Mouse (Mus musculus) stomach, embryonic 15.5 days (tissue): Measurements from ENCODE around the gene Dnajc14. TPM values are rescaled to one million over a fixed set of nuclear protein-coding genes. Genes with fewer than 3 reads are reported as not detected.

Experiments used
- ATAC-seq: fragments of 200-750 bp; cut with Nextera tagmentation; 2 replicates; pipeline ENCODE4 v1.8.0; 2017; ENCODE audit warnings: low read depth, moderate number of reproducible peaks, moderate TSS enrichment; ENCODE audit not compliant: insufficient read depth, low FRiP score
- H3K27ac ChIP-seq: fragments of 300-500 bp; sonication (generic); 2 replicates; pipeline ENCODE4 v1.5.1; 2015; ENCODE audit warnings: mild to moderate bottlenecking, inconsistent platforms
- H3K27me3 ChIP-seq: fragments of 300-500 bp; sonication (generic); replicated peaks from 2 replicates; pipeline ENCODE4 v1.6.1; 2015; ENCODE audit warnings: inconsistent platforms
- H3K36me3 ChIP-seq: fragments of 300-500 bp; sonication (generic); 2 replicates; pipeline ENCODE4 v1.6.1; 2015; ENCODE audit warnings: inconsistent platforms
- H3K4me1 ChIP-seq: fragments of 300-500 bp; sonication (generic); 2 replicates; pipeline ENCODE4 v1.6.1; 2015; ENCODE audit warnings: inconsistent platforms
- H3K4me2 ChIP-seq: fragments of 300-500 bp; sonication (generic); 2 replicates; pipeline ENCODE4 v1.6.1; 2015; ENCODE audit warnings: mild to moderate bottlenecking, inconsistent platforms
- H3K4me3 ChIP-seq: fragments of 300-500 bp; sonication (generic); replicated peaks from 2 replicates; pipeline ENCODE4 v1.5.1; 2015; ENCODE audit warnings: inconsistent platforms
- H3K9ac ChIP-seq: fragments of 300-500 bp; sonication (generic); 2 replicates; pipeline ENCODE4 v1.6.1; 2015; ENCODE audit warnings: inconsistent platforms
- H3K9me3 ChIP-seq: fragments of 300-500 bp; sonication (generic); 2 replicates; pipeline ENCODE4 v1.6.1; 2016; ENCODE audit warnings: inconsistent platforms
- WGBS: fragments of 180-500 bp; shearing (Covaris S2); methylation state at CpG from one replicate; pipeline ENCODE4 v1.1.7; 2015; 5-methylcytosine and 5-hydroxymethylcytosine counted together
- polyA plus RNA-seq: library from polyadenylated mRNA; unstranded; fragments of >200 nt; fragmentation: Nextera tagmentation; extraction: Ambion mirVana; gene quantifications from 2 replicates; pipeline ENCODE4 v1.2.1, GENCODE M21; 2015

Gene Dnajc14
- polyA plus RNA-seq, 1 experiment from 2014 or later = 49.8 TPM

GRCm38 (mm10) chr10:128866518-128866917, 62.7 kb downstream of the Dnajc14 start:
- ATAC-seq = no peak
- peaks cover 9% of the 10 kb centered on the region; the same call in 1 of the 2 replicates for H3K36me3 ChIP-seq
- no peak overlapping the region for H3K27ac ChIP-seq
- no peaks in the 10 kb centered on the region for H3K9me3 ChIP-seq
- no peak overlapping the region for H3K4me2 ChIP-seq
- 88% methylated on average over 1 of the region's 1 CpGs for WGBS
- H3K4me1 ChIP-seq = no peaks in the 10 kb centered on the region
- no peak overlapping the region for H3K4me3 ChIP-seq
- no peak overlapping the region for H3K9ac ChIP-seq
- H3K27me3 ChIP-seq = no peaks in the 10 kb centered on the region

Other genes with a start within 250 kb of the Dnajc14 start
- 213 and 215 TPM in 2 replicates for gene Pa2g4, start 238.1 kb upstream of the Dnajc14 start, polyA plus RNA-seq
- gene Erbb3, start 214.4 kb upstream of the Dnajc14 start, polyA plus RNA-seq = 24.0 and 27.6 TPM in 2 replicates
- 674 and 714 TPM in 2 replicates for gene Rps26, start 177.3 kb upstream of the Dnajc14 start, polyA plus RNA-seq
- 2.2 and 2.7 TPM in 2 replicates for gene Ikzf4, start 158.1 kb upstream of the Dnajc14 start, polyA plus RNA-seq
- 14.4 and 16.2 TPM in 2 replicates for gene Suox, start 130.0 kb upstream of the Dnajc14 start, polyA plus RNA-seq
- 68.9 and 75.1 TPM in 2 replicates for gene Rab5b, start 107.8 kb upstream of the Dnajc14 start, polyA plus RNA-seq
- 1.3 and 1.9 TPM in 2 replicates for gene Pmel, start 99.9 kb upstream of the Dnajc14 start, polyA plus RNA-seq
- 79.8 and 89.1 TPM in 2 replicates for gene Cdk2, start 99.0 kb upstream of the Dnajc14 start, polyA plus RNA-seq
- 15.9 and 18.0 TPM in 2 replicates for gene Dgka, start 59.2 kb upstream of the Dnajc14 start, polyA plus RNA-seq
- 36.1 TPM in 2 replicates for gene Pym1, start 56.2 kb upstream of the Dnajc14 start, polyA plus RNA-seq
- gene Mmp19, start 13.2 kb upstream of the Dnajc14 start, polyA plus RNA-seq = 1.2 and 2.0 TPM in 2 replicates
- gene Tmem198b, start 308 bp downstream of the Dnajc14 start, polyA plus RNA-seq = 15.4 and 16.3 TPM in 2 replicates
- 187 and 207 TPM in 2 replicates for gene Sarnp, start 13.3 kb downstream of the Dnajc14 start, polyA plus RNA-seq
- 92.8 and 95.7 TPM in 2 replicates for gene Ormdl2, start 17.6 kb downstream of the Dnajc14 start, polyA plus RNA-seq
- 4.4 and 4.7 TPM in 2 replicates for gene Gdf11, start 87.7 kb downstream of the Dnajc14 start, polyA plus RNA-seq
- 693 and 758 TPM in 2 replicates for gene Cd63, start 96.9 kb downstream of the Dnajc14 start, polyA plus RNA-seq
- 12.9 and 15.0 TPM in 2 replicates for gene Rdh5, start 118.8 kb downstream of the Dnajc14 start, polyA plus RNA-seq
- 190 and 208 TPM in 2 replicates for gene Bloc1s1, start 120.0 kb downstream of the Dnajc14 start, polyA plus RNA-seq
- gene Itga7, start 129.8 kb downstream of the Dnajc14 start, polyA plus RNA-seq = 5.2 and 5.7 TPM in 2 replicates
- gene Mettl7b, start 156.9 kb downstream of the Dnajc14 start, polyA plus RNA-seq = 2.2 and 2.8 TPM in 2 replicates
- not detected in 2 replicates for gene Olfr9, start 185.4 kb downstream of the Dnajc14 start, polyA plus RNA-seq
- not detected in 2 replicates for gene Olfr763, start 206.7 kb downstream of the Dnajc14 start, polyA plus RNA-seq
- not detected in 2 replicates for gene Olfr764-ps1, start 235.8 kb downstream of the Dnajc14 start, polyA plus RNA-seq
- not detected in 2 replicates for gene Olfr765, start 245.9 kb downstream of the Dnajc14 start, polyA plus RNA-seq